Mouse (Mus musculus) spleen, adult 2 months (tissue): ENCODE results near the gene Gm28043.

Source experiments
- CTCF ChIP-seq: fragments of 200-500 bp; IDR thresholded peaks from 2 replicates; pipeline ENCODE4 v1.5.1; 2011; ENCODE audit warnings: mild to moderate bottlenecking, inconsistent platforms; ENCODE audit not compliant: insufficient read depth, insufficient read length, insufficient replicate concordance; ENCODE audit errors: extremely low read depth
- POLR2A ChIP-seq: fragments of 200-500 bp; IDR thresholded peaks from 2 replicates; pipeline ENCODE4 v1.6.1; 2011; ENCODE audit warnings: low read depth, low read length, inconsistent platforms

DNA sequence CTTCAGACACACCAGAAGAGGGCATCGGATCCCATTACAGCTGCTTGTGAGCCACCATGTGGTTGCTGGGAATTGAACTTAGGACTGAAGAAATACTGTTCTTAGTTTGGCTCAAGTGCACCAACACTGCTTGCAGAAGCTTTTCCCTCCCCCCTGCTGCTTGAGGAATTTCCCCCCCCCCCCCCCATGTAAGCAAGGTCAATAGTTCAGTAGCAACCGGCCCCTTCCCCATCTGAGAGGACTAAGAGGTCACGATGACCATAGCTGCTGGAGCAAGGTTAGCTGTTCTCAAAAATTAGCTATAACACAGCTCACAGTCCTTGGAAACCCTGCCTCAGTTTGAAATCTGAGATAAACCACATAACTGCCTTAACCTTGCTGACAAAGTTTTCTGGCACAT is 27.5 kb downstream of the Gm28043 start:
- TF ChIP-seq POLR2A = no peak
- no peak for TF ChIP-seq CTCF
